In genomic region chr6:91638204-91638995, GRCm38 (mm10) we compare ENCODE assay signal across 12 mouse cellular contexts. TPM values are rescaled to one million over a fixed set of nuclear protein-coding genes. Genes with fewer than 3 reads are reported as not detected.
DNase-seq lines count a peak whose midpoint lies in the region; ATAC-seq and TF ChIP-seq lines count a peak whose summit lies in the region.
"Had no signal": no experiment of that assay in that cellular context is flagged by ENCODE, and none has a peak within 500 bp of the region (broad histone marks: within the 10 kb centered on the region; RNA-seq: fewer than 3 reads in every experiment).

No protein-coding gene starts in this region.

- WGBS in lung, embryonic 14.5 days, result 28% methylated on average over 9 of the region's 9 CpGs
- 29% methylated on average over 9 of the region's 9 CpGs for WGBS in embryonic facial prominence, embryonic 10.5 days
- WGBS in intestine, postnatal 0 days, result 41% methylated on average over 9 of the region's 9 CpGs
- 33% methylated on average over 9 of the region's 9 CpGs for WGBS in stomach, postnatal 0 days

- TF ChIP-seq EP300 in stomach, postnatal 0 days (optimal IDR thresholded peaks at IDR 0.05), result peak; percentile 94

- no peaks in the 10 kb centered on the region for H3K36me3 ChIP-seq in lung, embryonic 14.5 days (ENCODE audit: insufficient read depth)
- no peaks in the 10 kb centered on the region for H3K36me3 ChIP-seq in embryonic facial prominence, embryonic 10.5 days (replicated peaks)
- no peaks in the 10 kb centered on the region for H3K36me3 ChIP-seq in intestine, postnatal 0 days (ENCODE audit: control insufficient read depth, insufficient read depth)
- no peaks in the 10 kb centered on the region for H3K36me3 ChIP-seq in stomach, postnatal 0 days (ENCODE audit: control insufficient read depth, insufficient read depth, low read length)

- no peak for TF ChIP-seq CTCF in lung, embryonic 14.5 days (IDR thresholded peaks at IDR 0.05; ENCODE audit: low read depth)
- no peak for TF ChIP-seq CTCF in intestine, postnatal 0 days (IDR thresholded peaks at IDR 0.05; ENCODE audit: low read depth)
- no peak for TF ChIP-seq CTCF in stomach, postnatal 0 days (IDR thresholded peaks at IDR 0.05; ENCODE audit: low read depth)

- H3K4me3 ChIP-seq in lung, embryonic 14.5 days (ENCODE audit: low read depth, low read length), result no peak overlapping the region
- peak overlapping the region; percentile 24; the same call in 1 of the 2 replicates for H3K4me3 ChIP-seq in embryonic facial prominence, embryonic 10.5 days
- no peak overlapping the region for H3K4me3 ChIP-seq in intestine, postnatal 0 days (ENCODE audit: low read depth, low read length)
- H3K4me3 ChIP-seq in stomach, postnatal 0 days (ENCODE audit: low read depth, low read length), result no peak overlapping the region

- H3K27me3 ChIP-seq in lung, embryonic 14.5 days (ENCODE audit: insufficient read depth, low read length), result no peaks in the 10 kb centered on the region
- no peaks in the 10 kb centered on the region for H3K27me3 ChIP-seq in embryonic facial prominence, embryonic 10.5 days (replicated peaks; ENCODE audit: low read depth, poor library complexity, severe bottlenecking)
- H3K27me3 ChIP-seq in intestine, postnatal 0 days (replicated peaks; ENCODE audit: control insufficient read depth, insufficient read depth, low read length), result no peaks in the 10 kb centered on the region
- no peaks in the 10 kb centered on the region for H3K27me3 ChIP-seq in stomach, postnatal 0 days (ENCODE audit: control insufficient read depth, insufficient read depth, low read length)

- peak overlapping the region; percentile 16; the same call in 1 of the 2 replicates for H3K9ac ChIP-seq in lung, embryonic 14.5 days
- no peak overlapping the region for H3K9ac ChIP-seq in intestine, postnatal 0 days (ENCODE audit: low read depth, low read length)
- 0 out of 2 replicates have a peak overlapping the region, but pooled peaks have one; percentile 4 for H3K9ac ChIP-seq in stomach, postnatal 0 days (ENCODE audit: low read length)

- no peak overlapping the region for H3K27ac ChIP-seq in lung, embryonic 14.5 days (ENCODE audit: low read depth)
- H3K27ac ChIP-seq in embryonic facial prominence, embryonic 10.5 days (replicated peaks), result peak overlapping the region; percentile 84
- H3K27ac ChIP-seq in intestine, postnatal 0 days (ENCODE audit: low read depth, low read length), result no peak overlapping the region
- peak overlapping the region; percentile 78 for H3K27ac ChIP-seq in stomach, postnatal 0 days (replicated peaks)

- no peak overlapping the region for H3K4me2 ChIP-seq in lung, embryonic 14.5 days
- no peak overlapping the region for H3K4me2 ChIP-seq in intestine, postnatal 0 days (replicated peaks; ENCODE audit: low read depth)
- no peak overlapping the region for H3K4me2 ChIP-seq in stomach, postnatal 0 days (replicated peaks; ENCODE audit: low read depth)
- H3K4me2 ChIP-seq: liver, embryonic 11.5 days had no signal

- peaks cover 3% of the 10 kb centered on the region for H3K4me1 ChIP-seq in lung, embryonic 14.5 days (ENCODE audit: insufficient read depth)
- peaks cover 19% of the 10 kb centered on the region for H3K4me1 ChIP-seq in embryonic facial prominence, embryonic 10.5 days
- H3K4me1 ChIP-seq in intestine, postnatal 0 days (replicated peaks; ENCODE audit: control insufficient read depth, insufficient read depth, low read length), result no peaks in the 10 kb centered on the region
- no peaks in the 10 kb centered on the region for H3K4me1 ChIP-seq in stomach, postnatal 0 days (replicated peaks; ENCODE audit: control insufficient read depth, insufficient read depth)

- H3K9me3 ChIP-seq in lung, embryonic 14.5 days (ENCODE audit: low read depth, low read length), result no peaks in the 10 kb centered on the region
- no peaks in the 10 kb centered on the region for H3K9me3 ChIP-seq in embryonic facial prominence, embryonic 10.5 days
- no peaks in the 10 kb centered on the region for H3K9me3 ChIP-seq in intestine, postnatal 0 days (ENCODE audit: control insufficient read depth)
- no peaks in the 10 kb centered on the region for H3K9me3 ChIP-seq in stomach, postnatal 0 days (ENCODE audit: control insufficient read depth, low read length)

- peak; percentile 59 for DNase-seq in lung, embryonic 14.5 days
- no peak for DNase-seq in lung, adult 18-20 months
- peak; percentile 61 for DNase-seq in embryonic facial prominence, embryonic 10.5 days (ENCODE audit: low spot score)
- no peak for DNase-seq in stomach, postnatal 0 days (ENCODE audit: low spot score)
- no peak for DNase-seq in natural killer cell, adult 2 months (ENCODE audit: low spot score in 2 of 2)
- no peak for DNase-seq in left cerebral cortex, postnatal 14 days (ENCODE audit: low spot score in 2 of 2)
- DNase-seq: layer of hippocampus, adult 9-11 months; lung, postnatal 4 days; retina, postnatal 1 day; thymus, postnatal 4 days had no signal

- intact Hi-C loops in left cerebral cortex, postnatal 14 days (cut with DNase I), result no loop called here

- peak; percentile 58; the same call in 1 of the 2 replicates for ATAC-seq in lung, embryonic 14.5 days (ENCODE audit: insufficient read depth)
- peak; percentile 56 for ATAC-seq in intestine, postnatal 0 days
- ATAC-seq in stomach, postnatal 0 days (ENCODE audit: low FRiP score, low TSS enrichment), result peak; percentile 82

RNA-seq across cellular contexts. Expression of gene Slc6a6, which starts 45.5 kb away (rescaled TPM):
- 47.6 and 50.7 TPM in 2 replicates for polyA plus RNA-seq in lung, embryonic 14.5 days (2014; fragmentation: Nextera tagmentation; extraction: Ambion mirVana)
- 55.5 and 59.2 TPM in 2 replicates for polyA plus RNA-seq in embryonic facial prominence, embryonic 10.5 days (2016; fragmentation: Nextera tagmentation; extraction: Ambion mirVana)
- 109 and 127 TPM in 2 replicates for polyA plus RNA-seq in intestine, postnatal 0 days (2015; fragmentation: Nextera tagmentation; extraction: Ambion mirVana)
- polyA plus RNA-seq in stomach, postnatal 0 days (2015; fragmentation: Nextera tagmentation; extraction: Ambion mirVana), result 55.3 and 66.5 TPM in 2 replicates
- 100 to 1,000 TPM; 159 to 165 TPM for total RNA-seq in left cerebral cortex, postnatal 14 days (2021)

Comparison
In these comparisons a context has a peak if more than half of its experiments do, and no peak if none do; other contexts are left out.
1. DNase-seq: peak in lung, embryonic 14.5 days (single experiment) and embryonic facial prominence, embryonic 10.5 days (single experiment); none in lung, adult 18-20 months (0 of 2), stomach, postnatal 0 days (single experiment), natural killer cell, adult 2 months (0 of 2) and left cerebral cortex, postnatal 14 days (0 of 2).
2. H3K27ac ChIP-seq: peak in embryonic facial prominence, embryonic 10.5 days (single experiment) and stomach, postnatal 0 days (single experiment); none in lung, embryonic 14.5 days (single experiment) and intestine, postnatal 0 days (single experiment).
3. Peak in every context shown above with its lines, with median percentiles within 50 percentile points of each other: ATAC-seq.